ENCODE assay signal across 7 mouse cellular contexts in genomic region chr19:47356188-47356857, GRCm38 (mm10).
A peak's percentile ranks its signal among the peaks of the same experiment; 100 is the strongest.
DNase-seq lines count a peak whose midpoint lies in the region; ATAC-seq lines count a peak whose summit lies in the region.

No protein-coding gene starts in this region.

- H3K4me1 ChIP-seq in intestine, embryonic 14.5 days (replicated peaks; ENCODE audit: control insufficient read depth, insufficient read depth, low read length) = peaks cover 4% of the 10 kb centered on the region; the same call in 1 of the 2 replicates

- H3K36me3 ChIP-seq in intestine, embryonic 14.5 days (ENCODE audit: control insufficient read depth, insufficient read depth, low read length) = no peaks in the 10 kb centered on the region

- ATAC-seq in intestine, embryonic 14.5 days (replicated peaks; ENCODE audit: low FRiP score, low TSS enrichment, low read depth) = peak; percentile 73
- ATAC-seq in megakaryocyte-erythroid progenitor cell, adult 5-6 weeks (replicated peaks; ENCODE audit: low FRiP score, low TSS enrichment, poor library complexity, severe bottlenecking) = 0 out of 2 replicates have a peak, but pooled peaks have one; percentile 32

- no peaks in the 10 kb centered on the region for H3K9me3 ChIP-seq in intestine, embryonic 14.5 days (ENCODE audit: control insufficient read depth, low read length)

- H3K4me2 ChIP-seq in intestine, embryonic 14.5 days (ENCODE audit: low read length) = no peak overlapping the region

- no peak overlapping the region for H3K4me3 ChIP-seq in intestine, embryonic 14.5 days (ENCODE audit: low read depth, low read length)

- H3K27me3 ChIP-seq in intestine, embryonic 14.5 days (replicated peaks; ENCODE audit: control insufficient read depth, insufficient read depth, low read length) = no peaks in the 10 kb centered on the region

- H3K9ac ChIP-seq in intestine, embryonic 14.5 days (ENCODE audit: low read length) = no peak overlapping the region

- DNase-seq in adrenal gland, adult (ENCODE audit: inconsistent age in 2 of 2, low spot score in 1 of 2) = peak; percentile 75 to 94
- DNase-seq in cerebellum, postnatal 25 days = peak; percentile 76 to 87
- peak; percentile 66 to 76 for DNase-seq in gastrocnemius, adult 8-10 months (ENCODE audit: low spot score in 2 of 2)
- DNase-seq in intestine, embryonic 14.5 days (ENCODE audit: low spot score) = peak; percentile 97
- peak; percentile 88 to 91 for DNase-seq in left cerebral cortex, postnatal 14 days (ENCODE audit: low spot score in 2 of 2)
- peak; percentile 92 for DNase-seq in right cerebral cortex, postnatal 4 days

- H3K27ac ChIP-seq in intestine, embryonic 14.5 days (ENCODE audit: low read depth) = no peak overlapping the region

- WGBS in intestine, embryonic 14.5 days = 4% methylated on average over 4 of the region's 6 CpGs

- intact Hi-C loops in left cerebral cortex, postnatal 14 days (cut with DNase I) = loop anchor here (1.0 to 10.0 kb wide), 3 partner anchors 108 to 468 kb away; partner anchors contain the start of gene Sh3pxd2a
